Mouse (Mus musculus) kidney, adult 2 months (tissue): ENCODE measurements around the gene Inf2.

Experiments used
- CTCF ChIP-seq: fragments of 200-500 bp; conservative IDR thresholded peaks from 2 replicates; pipeline ENCODE4 v1.5.1; 2011; ENCODE audit warnings: low read depth, mild to moderate bottlenecking, control low read depth, low read length, moderate library complexity, mixed read lengths; ENCODE audit not compliant: insufficient read depth, insufficient read length
- POLR2A ChIP-seq: fragments of 200-500 bp; IDR thresholded peaks from one replicate; pipeline ENCODE4 v1.6.1; 2011; ENCODE audit warnings: low read depth, low read length, control low read depth

DNA sequence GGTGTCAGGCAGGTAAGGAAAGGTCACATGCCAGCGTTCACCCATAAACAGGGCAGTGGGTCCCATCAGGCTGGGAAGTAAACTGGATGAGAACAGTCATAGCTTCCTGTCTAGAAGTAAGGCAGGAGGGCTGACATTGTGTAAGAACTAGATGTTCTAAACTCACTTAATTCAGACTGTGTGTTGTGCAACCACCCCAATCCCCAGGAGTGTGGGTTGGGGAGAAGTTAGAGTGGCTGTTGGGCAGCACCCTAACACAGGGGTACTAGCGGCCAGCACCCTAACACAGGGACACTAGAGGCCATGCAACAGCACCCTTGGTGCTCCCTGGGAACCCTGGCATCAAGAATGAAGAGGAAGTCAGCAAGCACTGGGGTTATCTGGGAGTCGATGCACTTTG, 7.5 kb upstream of the Inf2 start:
- TF ChIP-seq POLR2A: no peak
- TF ChIP-seq CTCF: no peak
